Mouse (Mus musculus) olfactory bulb, adult 2 months (tissue): ENCODE measurements around the gene Tnfrsf25.

Experiments used
- CTCF ChIP-seq: fragments of 200-500 bp; IDR thresholded peaks from 2 replicates; pipeline ENCODE4 v1.5.1; 2012; ENCODE audit warnings: low read depth, mild to moderate bottlenecking, low read length, moderate library complexity; ENCODE audit not compliant: insufficient read depth
- POLR2A ChIP-seq: fragments of 200-500 bp; IDR thresholded peaks from 2 replicates; pipeline ENCODE4 v1.6.1; 2012; ENCODE audit warnings: mild to moderate bottlenecking, low read depth, low read length, moderate library complexity; ENCODE audit not compliant: insufficient read depth

GRCm38 (mm10) chr4:152069245-152069644 is 46.5 kb upstream of the Tnfrsf25 start:
- TF ChIP-seq CTCF: no peak
- no peak for TF ChIP-seq POLR2A
